Mouse (Mus musculus): Measurements from ENCODE around the gene Sgsm1. TPM values are rescaled to one million over a fixed set of nuclear protein-coding genes. Genes with fewer than 3 reads are reported as not detected.

Gene Sgsm1
- total RNA-seq, 2 experiments from 2014 or later, result 0.67 TPM; not detected in 1

- no peak for ATAC-seq (replicated peaks; ENCODE audit: poor library complexity)
Observed at GRCm38 (mm10) chr5:113195451-113195850, 115.1 kb downstream of the Sgsm1 start.

DNA sequence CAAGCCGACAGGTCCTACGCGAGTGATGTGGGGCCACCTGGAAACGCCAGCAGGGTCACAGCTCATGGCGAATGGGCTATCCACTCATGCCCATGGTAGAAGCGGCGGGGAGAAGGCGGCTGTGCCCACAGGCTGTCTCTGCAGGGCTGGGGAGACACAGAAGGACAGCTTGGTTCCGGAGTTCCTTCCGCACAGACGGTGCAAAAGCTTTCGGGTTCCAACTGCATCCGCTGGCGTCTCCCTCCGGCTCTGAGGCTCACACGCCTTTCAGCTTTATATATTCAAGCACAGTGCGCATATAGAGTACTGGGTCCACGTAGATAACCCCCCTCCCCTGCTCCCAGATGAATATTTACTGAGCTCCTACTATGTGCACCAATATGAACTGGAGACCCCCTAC lies 116.8 kb downstream of the Sgsm1 start:
- no peak for ATAC-seq (replicated peaks; ENCODE audit: poor library complexity)

Other genes with a start within 250 kb of the Sgsm1 start
- gene Crybb2, start 240.7 kb downstream of the Sgsm1 start, total RNA-seq (2015), result not detected in 2 replicates
- not detected in 2 replicates for gene Crybb2, start 240.7 kb downstream of the Sgsm1 start, total RNA-seq (2017)
- gene Crybb3, start 229.2 kb downstream of the Sgsm1 start, total RNA-seq (2015), result not detected in 2 replicates
- not detected in 2 replicates for gene Crybb3, start 229.2 kb downstream of the Sgsm1 start, total RNA-seq (2017)
- 1.6 and 2.7 TPM in 2 replicates for gene 2900026A02Rik, start 89.5 kb downstream of the Sgsm1 start, total RNA-seq (2015)
- gene 2900026A02Rik, start 89.5 kb downstream of the Sgsm1 start, total RNA-seq (2017), result 1.3 and 2.0 TPM in 2 replicates
- not detected in 2 replicates for gene Tmem211, start 83.9 kb downstream of the Sgsm1 start, total RNA-seq (2015)
- gene Tmem211, start 83.9 kb downstream of the Sgsm1 start, total RNA-seq (2017), result not detected in 2 replicates
- not detected in 2 replicates for gene Aym1, start 46.5 kb upstream of the Sgsm1 start, total RNA-seq (2015)
- gene Aym1, start 46.5 kb upstream of the Sgsm1 start, total RNA-seq (2017), result not detected in 2 replicates
- not detected in 2 replicates for gene Wscd2, start 179.5 kb upstream of the Sgsm1 start, total RNA-seq (2015)
- gene Wscd2, start 179.5 kb upstream of the Sgsm1 start, total RNA-seq (2017), result not detected in 2 replicates